Mouse (Mus musculus): ENCODE data around the gene Il1f9. TPM values are rescaled to one million over a fixed set of nuclear protein-coding genes. Genes with fewer than 3 reads are reported as not detected.
A peak's percentile ranks its signal among the peaks of the same experiment; 100 is the strongest.

The Il1f9 gene
- total and polyA plus RNA-seq, 3 experiments: 0.08 to 0.16 TPM; not detected in 1

- Histone ChIP-seq H3K27me3 (ENCODE audit: control insufficient read depth, insufficient read depth, low read length) (no peaks in the 10 kb centered on the region), H3K27ac (no peak overlapping the region), H3K4me3 (no peak overlapping the region), H3K36me3 (ENCODE audit: control insufficient read depth, insufficient read depth, low read length) (no peaks in the 10 kb centered on the region), H3K79me2 (replicated peaks; ENCODE audit: control insufficient read depth, insufficient read depth, low read length) (no peaks in the 10 kb centered on the region), H3K4me1 (ENCODE audit: control insufficient read depth, insufficient read depth, low read length) (no peaks in the 10 kb centered on the region), H3K9ac (ENCODE audit: low read depth, low read length) (no peak overlapping the region)
- no peak for TF ChIP-seq EP300 (IDR thresholded peaks at IDR 0.05; ENCODE audit: insufficient read depth, low read depth, low read length)
- TF ChIP-seq CTCF (IDR thresholded peaks at IDR 0.05): 0 out of 2 replicates have a peak, but pooled peaks have one; percentile 7
- no peak for TF ChIP-seq POLR2A (IDR thresholded peaks at IDR 0.05; ENCODE audit: insufficient read depth, low read depth, low read length)
- 60% methylated on average over 1 of the region's 1 CpGs for WGBS
- DNase-seq: no peak
- intact Hi-C loops (cut with DNase I): no loop called here
These were observed 1.9 kb downstream of the Il1f9 start for GRCm38 (mm10) chr2:24188189-24188588.

- intact Hi-C loops (cut with DNase I): no loop called here
- H3K27me3 ChIP-seq (ENCODE audit: control insufficient read depth, insufficient read depth, low read length): no peaks in the 10 kb centered on the region
- TF ChIP-seq EP300 (IDR thresholded peaks at IDR 0.05; ENCODE audit: insufficient read depth, low read depth, low read length) (no peak), POLR2A (IDR thresholded peaks at IDR 0.05; ENCODE audit: insufficient read depth, low read depth, low read length) (no peak), CTCF (IDR thresholded peaks at IDR 0.05) (no peak)
- no peak for DNase-seq
- 75% methylated on average over 2 of the region's 2 CpGs for WGBS
- H3K4me3 ChIP-seq: no peak within 1 kb of the TSS
- H3K79me2 ChIP-seq (replicated peaks; ENCODE audit: control insufficient read depth, insufficient read depth, low read length): no peaks in the 10 kb centered on the region
- no peaks in the 10 kb centered on the region for H3K4me1 ChIP-seq (ENCODE audit: control insufficient read depth, insufficient read depth, low read length)
- no peaks in the 10 kb centered on the region for H3K36me3 ChIP-seq (ENCODE audit: control insufficient read depth, insufficient read depth, low read length)
- no peak within 1 kb of the TSS for H3K9ac ChIP-seq (ENCODE audit: low read depth, low read length)
- H3K27ac ChIP-seq: no peak within 1 kb of the TSS
These were observed 28.8 kb downstream of the Il1f9 start, which contains the start of gene Il1f6 for GRCm38 (mm10) chr2:24215118-24215517. Gene Il1f6, plus strand, starts transcription at chr2:24215418.

GRCm38 (mm10) chr2:24227191-24227590 lies 40.9 kb downstream of the Il1f9 start:
- H3K9ac ChIP-seq (ENCODE audit: low read depth, low read length): no peak overlapping the region
- no peaks in the 10 kb centered on the region for H3K4me1 ChIP-seq (ENCODE audit: control insufficient read depth, insufficient read depth, low read length)
- no peak overlapping the region for H3K27ac ChIP-seq
- intact Hi-C loops (cut with DNase I): no loop called here
- DNase-seq: peak; percentile 9 to 18
- H3K36me3 ChIP-seq (ENCODE audit: control insufficient read depth, insufficient read depth, low read length): no peaks in the 10 kb centered on the region
- H3K27me3 ChIP-seq (ENCODE audit: control insufficient read depth, insufficient read depth, low read length): no peaks in the 10 kb centered on the region
- TF ChIP-seq EP300 (IDR thresholded peaks at IDR 0.05; ENCODE audit: insufficient read depth, low read depth, low read length): no peak
- no peak for TF ChIP-seq POLR2A (IDR thresholded peaks at IDR 0.05; ENCODE audit: insufficient read depth, low read depth, low read length)
- no peak for TF ChIP-seq CTCF (IDR thresholded peaks at IDR 0.05)
- WGBS: 43% methylated on average over 2 of the region's 2 CpGs
- no peak overlapping the region for H3K4me3 ChIP-seq
- H3K79me2 ChIP-seq (replicated peaks; ENCODE audit: control insufficient read depth, insufficient read depth, low read length): no peaks in the 10 kb centered on the region

Other genes starting within 250 kb of the Il1f9 start
- 10 to 100 TPM; 13.3 to 13.5 TPM for gene Hnmt, start 137.1 kb upstream of the Il1f9 start, total RNA-seq (2021)
- 1.9 and 4.1 TPM in 2 replicates for gene Hnmt, start 137.1 kb upstream of the Il1f9 start, polyA plus RNA-seq (2012; rRNA removed)
- not detected for gene Tbpl2, start 89.9 kb upstream of the Il1f9 start, total RNA-seq (2021)
- gene Tbpl2, start 89.9 kb upstream of the Il1f9 start, polyA plus RNA-seq (2012; rRNA removed): not detected in 2 replicates
- gene Il1f8, start 33.3 kb upstream of the Il1f9 start, total RNA-seq (2021): not detected
- not detected in 2 replicates for gene Il1f8, start 33.3 kb upstream of the Il1f9 start, polyA plus RNA-seq (2012; rRNA removed)
- not detected for gene Il1f6, start 28.9 kb downstream of the Il1f9 start, total RNA-seq (2021)
- not detected in 2 replicates for gene Il1f6, start 28.9 kb downstream of the Il1f9 start, polyA plus RNA-seq (2012; rRNA removed)
- not detected for gene Il1f5, start 90.5 kb downstream of the Il1f9 start, total RNA-seq (2021)
- not detected in 2 replicates for gene Il1f5, start 90.5 kb downstream of the Il1f9 start, polyA plus RNA-seq (2012; rRNA removed)
- not detected for gene Il1f10, start 104.7 kb downstream of the Il1f9 start, total RNA-seq (2021)
- gene Il1f10, start 104.7 kb downstream of the Il1f9 start, polyA plus RNA-seq (2012; rRNA removed): not detected in 2 replicates
- under 1 TPM; 0.09 to 0.37 TPM for gene Il1rn, start 150.4 kb downstream of the Il1f9 start, total RNA-seq (2021)
- 0.12 and 0.23 TPM in 2 replicates for gene Il1rn, start 150.4 kb downstream of the Il1f9 start, polyA plus RNA-seq (2012; rRNA removed)
- gene Psd4, start 181.1 kb downstream of the Il1f9 start, total RNA-seq (2021): 1 to 10 TPM; 1.3 to 1.5 TPM
- gene Psd4, start 181.1 kb downstream of the Il1f9 start, polyA plus RNA-seq (2012; rRNA removed): 0.85 and 1.4 TPM in 2 replicates

Data from heart, adult 2 months (tissue).